Mouse (Mus musculus): Measurements from ENCODE around the gene Calcb.

The Calcb gene

GRCm38 (mm10) chr7:114753471-114753870, 35.0 kb downstream of the Calcb start:
- no peak for DNase-seq (ENCODE audit: low spot score in 2 of 2)

- DNase-seq (ENCODE audit: low spot score in 2 of 2), result no peak
Observed at GRCm38 (mm10) chr7:114754196-114754595, 35.8 kb downstream of the Calcb start.

GRCm38 (mm10) chr7:114754626-114755025, 36.2 kb downstream of the Calcb start:
- no peak for DNase-seq (ENCODE audit: low spot score in 2 of 2)

DNA sequence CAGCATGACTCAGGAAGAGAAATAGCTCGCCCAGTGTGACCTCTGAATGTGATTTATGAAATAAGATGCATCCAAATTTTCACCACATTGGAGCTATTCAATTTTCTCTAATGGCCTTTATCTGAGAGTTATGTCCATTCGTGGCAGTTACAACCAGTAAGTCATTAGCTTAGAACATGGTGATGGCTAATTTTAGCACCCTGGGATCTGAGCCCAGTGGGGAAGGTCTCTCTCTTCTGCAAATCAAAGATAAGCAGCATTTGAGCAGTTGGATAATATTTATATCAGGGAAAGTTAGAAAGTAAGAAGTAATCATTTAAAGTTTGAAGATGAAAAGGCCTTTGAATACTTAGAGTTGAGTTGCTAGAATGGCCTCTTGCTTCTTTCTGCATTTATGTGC, 44.2 kb downstream of the Calcb start:
- DNase-seq (ENCODE audit: low spot score in 2 of 2), result no peak

DNA sequence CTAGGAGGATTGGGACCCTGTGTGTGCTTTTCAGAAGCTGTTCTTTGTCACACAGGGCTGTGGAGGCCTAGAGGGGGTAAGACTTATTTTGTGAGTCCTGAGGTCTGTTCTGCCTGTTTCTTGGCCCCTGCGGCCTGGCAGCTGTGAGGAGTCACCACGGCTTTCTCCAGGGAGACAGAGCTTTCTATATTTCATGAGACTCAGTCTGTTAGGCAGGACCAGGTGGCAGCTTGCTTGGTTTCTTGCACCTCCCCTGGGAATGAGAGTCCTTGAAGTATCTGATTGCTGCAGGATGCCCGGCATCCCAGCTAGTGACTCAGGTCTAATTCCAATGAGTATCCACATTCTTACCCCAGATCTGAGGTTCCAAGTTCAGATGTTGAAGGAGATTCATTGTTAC, 46.8 kb downstream of the Calcb start:
- no peak for DNase-seq (ENCODE audit: low spot score in 2 of 2)

DNA sequence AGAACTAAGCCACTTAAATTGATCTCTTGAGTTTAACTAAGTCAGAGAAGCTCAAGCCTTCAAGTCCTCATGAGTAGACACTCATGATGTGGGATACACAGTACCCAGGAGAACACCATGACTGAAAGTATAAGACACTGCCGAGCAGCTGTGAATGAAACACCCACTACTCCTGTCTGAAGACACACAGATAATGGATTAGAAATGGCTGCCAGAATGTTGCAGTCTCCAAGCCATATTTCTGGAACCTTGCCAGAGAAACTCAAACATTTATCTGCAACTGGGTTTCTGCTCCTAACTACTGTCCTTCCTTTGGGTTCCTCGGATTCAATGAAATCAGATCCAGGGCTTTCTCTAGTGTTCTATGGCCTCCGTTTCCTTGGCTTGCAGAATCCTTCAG, 48.1 kb downstream of the Calcb start:
- no peak for DNase-seq (ENCODE audit: low spot score in 2 of 2)

DNA sequence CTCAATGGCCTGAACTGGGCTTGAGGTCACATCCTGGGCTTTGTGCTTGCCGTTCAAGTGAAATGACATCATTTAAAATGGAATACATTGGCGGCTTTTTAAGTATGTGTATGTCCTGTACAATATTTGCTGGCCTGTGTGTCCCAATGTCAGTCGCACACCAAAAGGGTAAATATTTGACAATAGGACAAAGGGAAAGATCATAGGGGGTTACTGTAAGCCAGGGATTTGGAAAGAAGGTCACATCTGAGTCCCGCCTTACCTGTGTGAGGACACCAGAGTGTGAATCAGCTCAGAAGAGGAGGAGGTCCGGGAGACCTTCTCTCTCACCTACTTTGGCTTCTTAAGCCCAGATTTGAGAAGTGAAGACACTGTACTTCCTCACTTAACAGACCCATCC, 50.1 kb downstream of the Calcb start:
- DNase-seq (ENCODE audit: low spot score in 2 of 2), result no peak

- no peak for DNase-seq (ENCODE audit: low spot score in 2 of 2)
Observed at GRCm38 (mm10) chr7:114769041-114769440, 50.6 kb downstream of the Calcb start.

DNA sequence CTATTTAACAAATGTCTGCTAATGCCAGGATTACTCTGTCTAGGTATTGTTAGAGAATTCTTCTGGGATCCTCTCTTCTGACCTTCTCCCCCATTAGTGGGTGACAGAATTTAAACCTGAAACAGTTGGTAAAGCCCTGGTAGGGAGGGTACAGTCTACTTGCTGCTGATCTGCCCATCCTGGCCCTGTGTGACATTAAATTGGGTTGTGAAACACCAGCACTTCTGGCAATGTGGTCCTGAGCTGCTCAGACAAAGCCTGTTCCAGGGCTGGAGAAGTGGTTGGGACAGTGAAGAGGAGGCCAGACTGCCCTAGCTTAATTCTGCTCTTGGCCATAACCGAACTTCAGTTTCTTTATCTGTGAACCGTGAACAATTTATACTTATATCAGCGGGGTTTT, 52.1 kb downstream of the Calcb start:
- DNase-seq (ENCODE audit: low spot score in 2 of 2), result no peak

DNA sequence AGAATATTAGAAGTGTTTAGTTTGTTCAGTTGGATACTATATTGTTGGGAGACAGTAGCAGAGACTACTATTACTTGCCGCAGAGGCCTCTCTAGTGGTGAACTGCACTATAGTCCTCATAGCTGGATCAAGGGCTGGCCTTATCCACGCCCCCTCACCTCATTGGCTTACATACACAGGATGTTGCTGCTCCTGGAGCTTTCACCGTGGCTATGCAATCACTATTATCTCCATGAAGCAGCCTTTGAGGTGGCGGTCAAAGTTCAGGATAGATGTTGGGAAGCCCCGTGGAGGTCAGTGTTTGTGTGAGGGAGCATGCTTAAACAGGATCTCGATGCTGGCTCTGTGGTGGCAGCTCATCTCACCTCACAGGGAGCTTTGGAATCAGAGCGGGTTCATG, 53.4 kb downstream of the Calcb start:
- DNase-seq (ENCODE audit: low spot score in 2 of 2), result no peak

Data from right cerebral cortex, postnatal 36 days (tissue).